Mouse (Mus musculus) neutrophil, adult 5-6 weeks (primary cell): Measurements from ENCODE around the gene Plekhg3. TPM values are rescaled to one million over a fixed set of nuclear protein-coding genes. Genes with fewer than 3 reads are reported as not detected.

Experiments
- ATAC-seq: fragments of 151-379, 151-347 bp; 2 replicates; pipeline ENCODE4 v1.8.0; 2017; ENCODE audit warnings: mild to moderate bottlenecking, moderate TSS enrichment; ENCODE audit not compliant: insufficient number of reproducible peaks, poor library complexity, low FRiP score, severe bottlenecking; ENCODE audit errors: extremely low read depth
- total RNA-seq: library from RNA; stranded (forward); fragments of 200-1000 nt; gene quantifications from 2 replicates; pipeline ENCODE4 v1.2.3, GENCODE M21; 2017

Gene Plekhg3
- total RNA-seq, 1 experiment from 2014 or later = 47.4 TPM

GRCm38 (mm10) chr12:76545786-76546370 is 15.2 kb downstream of the Plekhg3 start:
- ATAC-seq = no peak

GRCm38 (mm10) chr12:76546383-76547276 is 15.9 kb downstream of the Plekhg3 start:
- no peak for ATAC-seq

DNA sequence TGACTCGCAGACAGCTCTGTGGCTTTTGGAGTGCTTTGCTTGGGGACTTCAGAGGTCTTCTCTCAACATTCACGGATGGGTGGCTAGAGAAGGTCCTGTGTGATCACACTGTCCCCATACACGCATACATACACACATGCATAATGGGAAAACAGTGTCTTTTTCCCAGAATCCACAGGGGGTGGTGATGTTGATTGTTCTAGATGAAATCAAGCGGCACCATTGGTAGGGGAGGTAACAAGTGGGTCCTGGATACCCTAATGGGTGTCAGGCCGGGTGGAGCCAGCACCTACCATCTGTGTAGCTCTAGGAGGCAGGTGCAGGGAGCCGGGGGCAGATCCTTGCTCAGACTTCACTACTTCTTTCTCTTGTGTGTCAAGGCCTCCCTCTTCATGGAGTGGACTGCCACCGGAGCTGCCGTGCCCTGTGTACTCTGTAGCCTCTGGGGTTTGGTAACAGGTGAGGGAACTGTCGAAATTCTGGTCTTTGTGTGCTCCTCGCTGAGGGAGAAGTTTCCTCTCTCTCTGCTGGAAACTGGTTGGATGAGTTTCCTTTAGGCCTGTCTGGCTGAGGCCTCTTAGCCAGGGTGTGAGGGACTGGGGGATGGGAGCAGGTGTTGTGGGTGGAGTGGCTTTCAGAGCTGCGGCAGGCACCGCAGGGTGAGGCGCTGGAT is 16.9 kb downstream of the Plekhg3 start:
- ATAC-seq = no peak

DNA sequence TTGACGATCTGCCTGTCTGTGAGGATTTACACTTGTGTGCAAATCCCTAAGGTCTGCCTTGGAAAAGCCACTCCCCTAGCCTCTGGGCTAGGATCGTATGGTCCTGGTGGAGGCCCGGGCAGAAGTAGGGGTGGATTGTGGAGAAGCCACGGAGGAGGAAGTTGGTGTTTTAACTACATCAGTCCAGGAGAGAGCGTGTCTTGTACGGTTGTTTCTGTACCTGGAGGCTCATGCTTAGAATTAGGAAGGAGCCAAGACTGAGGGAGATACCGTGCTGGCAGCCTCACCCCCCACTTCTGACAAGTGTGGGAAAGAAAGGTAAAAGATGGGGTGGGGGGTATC is 17.4 kb downstream of the Plekhg3 start:
- no peak for ATAC-seq

DNA sequence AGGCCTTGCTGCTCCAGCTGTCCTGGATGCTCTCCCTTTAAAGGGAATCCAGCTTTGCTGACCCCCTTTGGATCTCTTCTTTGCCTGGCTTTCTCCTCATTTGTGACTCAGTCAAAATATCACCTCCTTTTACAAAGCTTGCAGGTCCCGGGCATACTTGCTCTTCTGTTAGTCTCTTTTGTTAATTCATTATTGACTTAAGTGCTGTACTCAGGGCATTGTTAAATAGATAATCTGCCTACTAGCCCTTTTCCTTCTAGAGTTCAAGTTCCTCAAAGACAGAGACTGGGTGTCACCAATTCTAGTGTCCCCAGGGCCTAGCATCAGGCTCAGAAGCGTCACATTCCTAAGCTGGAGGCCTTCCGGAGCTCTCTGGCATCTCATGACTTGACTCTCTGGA is 18.5 kb downstream of the Plekhg3 start:
- ATAC-seq = no peak

GRCm38 (mm10) chr12:76552321-76552720 is 21.6 kb downstream of the Plekhg3 start:
- ATAC-seq = peak; percentile 79

- peak; percentile 57 for ATAC-seq
Observed at GRCm38 (mm10) chr12:76552958-76553357, 22.3 kb downstream of the Plekhg3 start.

DNA sequence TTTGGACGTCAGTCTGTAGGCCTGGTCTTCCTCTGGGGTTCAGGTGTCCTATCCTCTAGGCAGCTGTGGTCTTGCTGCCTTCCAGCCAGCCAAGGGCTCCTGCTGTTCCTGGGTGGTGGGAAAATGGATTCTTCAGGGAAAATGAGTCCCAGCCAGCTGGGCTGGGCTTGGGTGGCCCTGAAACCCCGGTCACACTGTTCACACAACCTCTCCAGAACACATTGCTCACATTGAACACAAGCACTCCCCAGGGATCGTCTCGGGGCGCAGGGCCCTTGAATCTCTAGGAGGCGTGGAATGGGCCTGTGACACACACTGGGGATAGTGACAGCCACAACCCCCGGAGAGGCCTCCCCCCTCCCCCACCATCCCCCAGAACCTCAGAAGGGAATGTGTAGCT is 23.2 kb downstream of the Plekhg3 start:
- no peak for ATAC-seq

DNA sequence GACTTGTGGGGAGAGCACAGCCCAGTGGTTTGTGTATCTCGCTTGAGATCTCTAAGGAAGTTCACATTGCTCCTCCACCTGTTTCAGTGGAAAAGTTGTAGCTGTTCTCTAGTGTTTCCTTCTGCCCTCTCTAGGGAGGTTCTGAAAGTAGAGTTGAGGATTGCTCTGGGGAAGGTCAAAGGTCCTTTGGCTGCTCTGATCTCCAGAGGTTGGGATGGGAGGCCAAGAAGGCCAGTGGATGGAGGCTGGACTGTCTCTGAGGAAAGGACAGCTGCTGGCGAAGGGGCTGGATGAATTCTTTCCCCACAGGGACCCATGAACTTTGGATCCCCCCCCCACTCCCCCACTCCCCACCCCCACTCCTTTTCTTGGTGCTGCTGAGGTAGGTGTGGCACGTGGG is 23.7 kb downstream of the Plekhg3 start:
- no peak for ATAC-seq

- no peak for ATAC-seq
Observed at GRCm38 (mm10) chr12:76554871-76555386, 24.2 kb downstream of the Plekhg3 start.

DNA sequence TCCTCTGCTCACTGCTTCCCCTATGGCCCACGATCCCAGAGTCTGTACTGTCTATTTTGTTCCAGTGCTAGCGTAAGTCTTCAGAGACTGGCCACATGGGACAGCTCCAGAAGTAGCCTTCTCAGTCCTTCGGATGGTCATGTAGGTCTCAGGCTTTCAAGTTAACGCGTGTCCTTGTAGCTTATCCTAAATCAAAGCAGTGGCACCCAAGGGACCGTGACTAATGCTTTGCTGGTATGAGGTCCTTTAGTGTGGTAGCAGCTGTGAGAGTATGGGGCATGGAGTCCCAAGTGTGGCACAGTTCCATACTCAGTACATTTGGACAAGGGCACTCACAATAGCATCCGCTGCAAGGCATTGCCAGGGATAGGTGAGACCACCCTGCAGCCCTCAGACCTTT is 25.5 kb downstream of the Plekhg3 start:
- no peak for ATAC-seq

DNA sequence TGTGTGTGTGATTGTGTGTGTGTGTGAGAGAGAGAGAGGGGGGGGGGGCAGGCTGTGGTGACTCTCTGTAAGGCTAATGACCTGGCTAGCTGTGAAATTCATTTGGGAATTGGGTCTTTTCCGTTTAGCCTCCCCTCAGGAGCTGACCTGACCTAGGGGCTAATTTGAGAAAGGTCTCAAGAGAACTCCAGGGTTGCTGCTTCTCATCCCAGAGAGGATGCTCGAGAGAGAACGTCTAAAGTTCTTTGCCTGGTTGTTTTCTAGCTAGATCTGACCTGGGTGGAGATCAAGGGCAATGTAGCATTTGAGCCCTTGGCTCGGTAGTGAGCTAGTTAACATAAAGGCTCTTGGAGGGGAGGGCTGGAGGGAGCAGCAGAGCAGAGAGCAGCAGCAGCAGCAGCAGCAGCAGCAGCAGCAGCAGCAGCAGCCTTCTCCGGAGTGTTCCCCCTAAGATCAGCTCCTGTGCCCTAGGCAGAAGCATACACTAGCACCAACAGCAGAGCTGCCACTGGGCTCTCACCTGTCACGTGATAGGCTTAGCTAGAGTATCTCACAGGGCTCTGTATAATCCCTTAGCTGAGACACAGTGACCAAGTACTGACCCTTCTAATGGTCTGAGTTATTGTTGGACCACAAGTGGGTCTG is 26.2 kb downstream of the Plekhg3 start:
- ATAC-seq = no peak

DNA sequence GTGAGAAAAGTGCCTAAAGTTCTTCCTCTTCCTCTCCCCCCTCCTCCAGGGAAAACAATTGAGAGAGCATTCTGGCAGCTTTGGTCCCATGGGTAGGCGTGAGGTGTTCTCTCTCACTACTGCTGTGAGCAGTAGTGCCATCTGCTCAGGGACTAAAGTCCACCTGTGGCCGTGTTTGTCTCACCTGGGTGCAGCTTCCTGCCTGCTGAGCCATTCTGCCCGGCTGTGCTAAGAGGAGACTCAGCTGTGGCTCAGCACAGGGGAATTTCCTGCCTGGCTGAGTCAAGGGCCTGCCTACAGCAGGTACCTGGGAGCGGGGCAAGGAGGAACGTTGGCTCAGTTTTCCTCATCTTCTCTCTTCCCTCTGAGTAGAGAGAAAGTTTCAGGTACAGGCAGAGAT is 27.5 kb downstream of the Plekhg3 start:
- no peak for ATAC-seq

DNA sequence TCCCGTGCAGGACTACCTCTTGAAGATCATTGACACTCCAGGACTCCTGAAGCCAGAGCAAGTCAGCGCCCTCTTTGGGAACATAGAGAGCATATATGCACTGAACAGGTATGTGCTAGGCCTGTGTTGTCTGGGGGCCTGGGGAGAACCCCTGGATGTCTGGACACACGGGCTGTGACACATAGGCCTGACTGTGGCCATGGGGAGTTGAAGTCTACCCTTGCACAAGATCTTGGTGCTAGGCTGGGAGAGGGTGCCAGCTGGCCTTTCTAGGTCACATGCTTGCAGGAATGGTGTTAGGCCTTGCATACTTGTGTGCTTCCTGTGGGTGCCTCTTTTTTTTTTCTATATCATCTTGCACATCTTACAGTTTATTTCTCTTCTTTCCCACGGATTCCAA is 31.5 kb downstream of the Plekhg3 start:
- ATAC-seq = no peak

DNA sequence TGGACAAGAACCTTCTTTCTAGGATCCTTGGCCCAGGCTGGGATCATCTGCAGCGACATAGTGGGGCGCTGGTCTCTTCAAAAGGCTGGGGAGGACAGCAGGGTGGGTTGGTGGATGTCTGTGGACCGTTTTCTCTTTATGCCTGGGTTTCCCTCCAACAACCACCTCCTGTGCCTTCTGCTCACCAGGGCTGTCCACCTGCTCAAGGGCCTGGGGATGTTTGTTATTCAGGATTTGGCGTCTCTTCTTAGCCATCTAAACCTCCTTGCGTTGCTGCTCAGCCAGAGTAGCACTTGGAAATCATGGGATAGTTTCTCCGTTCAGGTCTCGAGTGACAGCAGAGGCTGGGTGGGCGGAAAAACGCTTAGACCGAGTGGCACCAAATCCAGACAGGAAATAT is 35.6 kb downstream of the Plekhg3 start:
- ATAC-seq = no peak

- no peak for ATAC-seq
Observed at GRCm38 (mm10) chr12:76570221-76570940, 39.7 kb downstream of the Plekhg3 start.

DNA sequence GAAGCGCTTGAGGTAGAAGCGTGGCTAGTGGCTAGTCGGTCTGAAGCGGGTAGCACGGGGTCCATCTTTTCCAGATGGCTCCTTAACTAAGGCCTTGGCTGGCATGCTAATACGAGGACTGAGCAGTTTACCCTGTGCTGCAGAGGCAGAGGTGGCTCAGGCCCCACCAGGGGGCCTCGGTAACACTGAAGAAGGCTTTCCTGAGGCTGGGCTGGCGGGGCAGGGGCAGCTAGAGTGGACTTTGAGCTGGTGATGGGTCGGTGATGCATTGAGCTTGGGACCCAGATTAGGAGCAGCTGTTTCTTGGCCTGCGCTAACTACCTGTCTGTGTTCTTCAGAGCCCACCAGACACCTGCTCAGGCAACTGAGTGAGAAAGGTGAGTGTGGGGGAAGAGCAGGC is 40.6 kb downstream of the Plekhg3 start:
- no peak for ATAC-seq

GRCm38 (mm10) chr12:76572261-76573251 is 41.9 kb downstream of the Plekhg3 start:
- ATAC-seq = no peak
